Mouse (Mus musculus): ENCODE measurements around the gene Hmgn1. TPM values are rescaled to one million over a fixed set of nuclear protein-coding genes. Genes with fewer than 3 reads are reported as not detected.
"Not testable (repeated sequence)": the region's sequence is repeated elsewhere in the genome, so short reads cannot be mapped to it uniquely, and the experiment has no call there.

The Hmgn1 gene
- polyA plus RNA-seq (2012; rRNA removed): 37.7 and 56.6 TPM in 2 replicates

DNA sequence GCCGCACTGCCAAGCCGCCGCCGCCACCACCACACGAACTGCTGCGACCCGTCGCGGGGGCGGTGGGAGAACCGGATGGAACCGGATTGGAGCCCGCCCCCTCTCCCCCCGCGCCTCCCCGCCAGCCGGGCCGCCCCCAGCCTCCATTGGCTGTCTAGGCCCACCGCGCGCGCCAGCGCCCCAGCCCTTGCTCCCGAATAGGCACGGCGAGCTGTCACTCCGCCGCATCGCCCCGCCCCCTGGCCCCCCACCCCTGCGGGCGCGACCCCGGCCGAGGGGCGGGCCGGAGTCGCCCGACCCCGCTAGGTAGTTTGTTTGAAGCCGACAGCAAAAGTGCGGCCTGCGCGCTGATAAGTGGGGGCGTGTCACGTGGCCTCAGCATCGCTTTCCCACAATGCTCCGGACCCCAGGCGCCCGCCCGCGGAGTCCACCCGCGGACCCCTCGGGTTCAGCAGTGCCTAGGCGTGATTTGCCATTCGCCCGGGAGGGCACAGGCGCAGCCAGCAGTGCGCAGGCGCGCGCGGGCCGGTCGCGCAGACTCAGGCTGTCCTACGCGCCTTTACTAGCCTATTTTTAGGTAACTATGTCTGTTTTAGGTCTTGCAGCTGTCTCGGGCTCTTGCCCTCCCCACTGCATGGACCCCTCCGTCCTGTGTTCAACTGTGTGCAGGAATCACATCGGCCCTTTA lies at the start of gene Hmgn1:
Hmgn1 (minus strand) TSS at position 73 of the 688 bp plus-strand sequence.
- DNase-seq (ENCODE audit: low read depth): no peak

- DNase-seq (ENCODE audit: low read depth): no peak
Observed at GRCm38 (mm10) chr16:96175399-96175798, 47.9 kb upstream of the Hmgn1 start.

- no peak for DNase-seq (ENCODE audit: low read depth)
Observed at GRCm38 (mm10) chr16:96173648-96174047, 46.1 kb upstream of the Hmgn1 start.

GRCm38 (mm10) chr16:96168837-96169236 lies 41.3 kb upstream of the Hmgn1 start:
- DNase-seq (ENCODE audit: low read depth): no peak

- DNase-seq (ENCODE audit: low read depth): no peak
Observed at GRCm38 (mm10) chr16:96165723-96166264, 38.3 kb upstream of the Hmgn1 start.

DNA sequence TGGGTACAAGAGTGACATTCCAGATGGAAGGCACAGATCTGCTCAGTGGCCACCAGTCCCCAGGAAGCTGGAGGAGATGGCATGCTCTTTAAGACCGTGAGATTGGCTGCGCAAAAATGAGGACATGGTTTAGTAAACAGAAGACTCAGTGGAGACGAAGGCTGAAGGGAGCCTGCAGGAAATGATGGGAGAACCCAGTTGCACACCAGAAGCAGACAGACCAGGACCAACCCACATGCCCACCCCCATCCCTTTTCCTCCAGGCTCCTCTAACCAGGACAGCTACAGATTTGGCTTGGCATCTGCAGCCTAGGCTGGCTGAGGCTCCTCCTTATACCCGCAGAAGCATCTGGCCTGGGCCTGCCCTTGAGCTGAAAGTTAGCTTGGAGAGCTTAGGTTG lies 33.8 kb upstream of the Hmgn1 start:
- no peak for DNase-seq (ENCODE audit: low read depth)

DNA sequence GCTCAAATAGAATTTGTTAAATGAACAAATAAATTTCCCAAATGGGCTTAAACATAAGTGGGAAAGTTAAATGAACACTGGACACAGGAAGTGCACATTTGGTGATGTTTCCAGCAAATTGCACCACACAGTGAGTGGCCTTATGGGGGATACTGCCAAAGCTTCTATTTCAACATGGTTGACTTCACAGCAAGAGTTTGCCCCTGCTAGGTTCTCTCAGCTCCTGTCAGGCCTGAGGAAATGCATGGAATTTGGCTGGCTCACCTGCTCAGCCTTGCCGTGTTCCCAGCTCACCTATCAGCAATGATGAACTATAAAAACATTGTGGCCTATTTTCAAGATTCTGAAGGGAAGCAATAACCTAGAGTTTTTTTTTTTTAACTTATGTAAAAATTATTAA lies 33.4 kb upstream of the Hmgn1 start:
- DNase-seq (ENCODE audit: low read depth): no peak

GRCm38 (mm10) chr16:96159794-96160346 lies 32.3 kb upstream of the Hmgn1 start:
- no peak for DNase-seq (ENCODE audit: low read depth)

GRCm38 (mm10) chr16:96159091-96159731 lies 31.7 kb upstream of the Hmgn1 start:
- no peak for DNase-seq (ENCODE audit: low read depth)

- DNase-seq (ENCODE audit: low read depth): no peak
Observed at GRCm38 (mm10) chr16:96158511-96159080, 31.1 kb upstream of the Hmgn1 start.

DNA sequence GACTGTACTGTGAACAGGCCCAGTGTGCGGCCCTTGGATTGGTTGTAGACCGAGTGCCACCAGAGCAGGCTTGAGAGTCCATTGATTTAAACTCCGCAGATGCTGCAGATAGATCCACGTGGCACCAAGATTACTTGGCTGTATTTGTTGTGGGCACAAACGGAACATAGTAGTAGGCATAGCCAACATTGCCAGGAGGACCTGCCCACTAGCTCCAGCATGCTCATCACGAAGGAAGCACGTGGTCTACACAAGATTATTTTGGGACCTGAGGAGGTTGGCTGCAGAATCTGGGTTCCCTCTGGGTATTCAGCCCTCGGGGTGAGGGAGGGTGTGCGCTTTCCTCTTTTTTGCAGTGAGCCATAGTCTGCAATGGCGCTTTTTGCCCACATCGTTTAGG lies 29.6 kb upstream of the Hmgn1 start:
- no peak for DNase-seq (ENCODE audit: low read depth)

DNA sequence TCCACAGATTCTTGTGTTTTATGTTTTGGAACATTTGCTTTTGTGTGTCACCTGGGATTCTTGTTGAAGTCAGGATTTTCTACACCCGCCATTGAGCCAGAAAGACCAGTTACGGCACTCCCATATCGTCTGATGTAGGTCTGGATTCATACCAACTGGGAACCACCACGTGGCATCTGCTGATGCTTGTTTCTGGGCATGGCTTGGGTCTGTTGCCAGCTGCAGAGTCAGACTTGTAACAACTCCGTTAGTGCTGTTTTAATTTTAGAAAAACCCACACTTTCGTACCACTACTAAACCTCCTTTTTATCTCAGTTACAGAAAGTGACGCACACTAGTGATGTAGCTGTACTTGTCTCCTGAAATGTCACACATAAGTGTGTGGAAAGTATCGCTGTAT lies 28.5 kb upstream of the Hmgn1 start:
- no peak for DNase-seq (ENCODE audit: low read depth)

GRCm38 (mm10) chr16:96154476-96154875 lies 26.9 kb upstream of the Hmgn1 start:
- DNase-seq (ENCODE audit: low read depth): no peak

DNA sequence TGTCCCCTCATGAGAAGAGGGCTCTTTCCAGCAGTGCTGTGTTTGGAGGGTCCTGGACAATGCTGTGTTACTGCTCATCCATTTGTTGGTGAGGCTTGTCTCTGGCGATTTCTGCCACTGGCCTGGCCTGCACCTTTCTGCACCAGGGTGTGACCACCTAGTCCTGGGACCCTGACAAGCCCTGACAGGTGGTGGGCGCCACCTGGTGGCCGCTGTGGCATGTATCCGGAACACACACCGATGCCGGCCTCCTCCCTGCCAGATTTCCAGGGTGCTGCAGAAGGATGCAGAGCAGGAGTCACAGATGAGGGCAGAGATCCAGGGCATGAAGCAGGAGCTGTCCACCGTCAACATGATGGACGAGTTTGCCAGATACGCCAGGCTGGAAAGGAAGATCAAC lies 24.0 kb upstream of the Hmgn1 start:
- no peak for DNase-seq (ENCODE audit: low read depth)

- no peak for DNase-seq (ENCODE audit: low read depth)
Observed at GRCm38 (mm10) chr16:96150995-96151394, 23.5 kb upstream of the Hmgn1 start.

- DNase-seq (ENCODE audit: low read depth): no peak
Observed at GRCm38 (mm10) chr16:96149311-96149710, 21.8 kb upstream of the Hmgn1 start.

- no peak for DNase-seq (ENCODE audit: low read depth)
Observed at GRCm38 (mm10) chr16:96148834-96149233, 21.3 kb upstream of the Hmgn1 start.

DNA sequence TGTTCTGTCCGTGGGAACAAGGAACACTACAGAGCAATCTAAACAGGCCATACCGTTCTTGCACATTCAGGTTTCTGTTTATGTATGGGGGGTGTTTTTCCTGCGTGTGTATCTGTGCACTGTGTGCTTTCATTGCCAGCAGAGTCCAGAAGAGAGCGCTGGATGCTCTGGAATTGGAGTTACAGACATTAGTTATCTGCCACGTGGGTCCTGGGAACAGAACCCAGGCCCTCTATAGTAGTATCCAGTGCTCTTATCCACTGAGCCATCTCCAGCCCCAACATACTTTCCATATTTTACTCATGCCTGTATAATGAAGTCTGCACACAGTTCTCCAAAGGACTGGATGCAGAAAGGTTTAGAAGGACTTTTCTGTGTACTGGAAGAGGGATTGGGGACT lies 18.3 kb upstream of the Hmgn1 start:
- no peak for DNase-seq (ENCODE audit: low read depth)

- no peak for DNase-seq (ENCODE audit: low read depth)
Observed at GRCm38 (mm10) chr16:96145110-96145800, 17.7 kb upstream of the Hmgn1 start, which contains the start of gene Wrb. Gene Wrb (plus strand): TSS chr16:96145407.

DNA sequence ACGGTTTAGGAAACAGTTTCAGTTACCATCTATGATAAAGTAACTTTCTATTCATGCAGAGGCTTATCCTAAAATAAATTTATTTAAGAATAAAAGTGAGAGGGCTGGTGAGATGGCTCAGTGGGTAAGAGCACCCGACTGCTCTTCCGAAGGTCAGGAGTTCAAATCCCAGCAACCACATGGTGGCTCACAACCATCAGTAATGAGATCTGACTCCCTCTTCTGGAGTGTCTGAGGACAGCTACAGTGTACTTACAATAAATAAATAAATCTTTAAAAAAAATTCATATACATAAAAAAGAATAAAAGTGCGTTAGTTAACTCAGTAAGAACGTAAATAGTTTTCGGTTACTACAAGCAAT lies 17.2 kb upstream of the Hmgn1 start:
- DNase-seq (ENCODE audit: low read depth): not testable (repeated sequence)

DNA sequence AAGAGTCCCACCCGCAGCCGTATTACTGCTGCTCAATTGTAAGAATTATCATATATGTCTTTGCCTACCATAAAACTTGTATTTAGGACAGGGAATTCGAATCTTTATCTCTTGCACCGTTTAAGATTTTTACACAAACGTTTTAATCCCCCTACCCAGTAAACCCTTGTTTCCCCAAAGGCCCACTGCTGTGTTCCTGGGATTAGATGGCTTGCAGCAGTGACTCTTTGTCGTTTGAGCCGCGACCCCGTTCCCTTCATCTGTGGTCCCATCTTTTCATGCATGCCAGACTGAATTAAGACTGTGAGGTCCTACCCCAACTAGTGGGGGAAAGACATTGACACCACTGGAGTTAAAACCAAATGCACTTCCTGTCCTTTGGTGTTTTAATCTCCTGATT lies 937 bp upstream of the Hmgn1 start:
- no peak for DNase-seq (ENCODE audit: low read depth)

- no peak for DNase-seq (ENCODE audit: low read depth)
Observed at GRCm38 (mm10) chr16:96127288-96127656, 257 bp downstream of the Hmgn1 start.

Data from gonadal fat pad, adult 2 months (tissue).